Mouse (Mus musculus) frontal cortex, postnatal 14 days (tissue): ENCODE measurements around the gene Olfr393.

ENCODE experiments used
- DNase-seq, 2 experiments: peaks; one replicate each; pipeline ENCODE4 v3.0.0; 2022; ENCODE audit warnings: low spot score in 2 of 2

Olfr393 gene

DNA sequence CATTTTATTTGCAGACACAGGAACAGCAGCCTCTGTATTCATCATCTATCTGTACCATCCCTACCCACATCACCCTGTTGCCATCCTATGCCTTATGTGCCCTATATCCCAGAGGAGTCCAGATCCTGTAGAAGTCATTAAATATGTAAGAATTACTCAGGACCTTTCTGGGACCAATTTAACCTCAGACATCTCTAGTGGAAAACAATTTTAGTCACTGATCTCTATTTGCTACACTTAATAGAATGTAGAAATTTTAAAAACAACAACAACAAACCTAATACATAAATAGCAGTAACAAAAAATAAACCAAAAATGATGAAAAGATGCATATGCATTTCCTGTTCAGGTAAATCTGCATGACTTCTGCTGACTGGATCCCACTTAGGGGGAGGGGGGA lies at the start of gene Olfr393:
TSS of gene Olfr393 (minus strand) at position 101 of the 400 bp plus-strand sequence.
- no peak for DNase-seq

DNA sequence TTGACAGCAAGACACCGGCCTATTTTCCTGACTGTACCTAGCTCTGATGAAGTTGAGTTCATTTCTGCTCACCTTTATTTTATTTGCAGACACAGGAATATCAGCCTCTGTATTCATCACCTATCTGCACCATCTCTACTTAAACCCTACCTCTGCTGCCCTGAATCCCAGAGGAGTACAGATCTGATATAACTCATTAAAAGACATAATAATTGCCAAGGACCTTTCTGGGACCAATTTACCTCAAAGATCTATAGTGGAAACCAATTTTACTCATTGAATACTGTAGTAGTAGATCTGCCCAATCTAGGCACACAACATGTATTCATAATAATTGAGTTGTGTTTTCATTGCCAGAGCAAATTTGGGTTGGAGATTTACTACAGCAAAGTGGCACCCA lies 39.4 kb upstream of the Olfr393 start, which contains the start of gene Olfr394:
TSS of gene Olfr394 (minus strand) at position 101 of the 400 bp plus-strand sequence.
- no peak for DNase-seq

DNA sequence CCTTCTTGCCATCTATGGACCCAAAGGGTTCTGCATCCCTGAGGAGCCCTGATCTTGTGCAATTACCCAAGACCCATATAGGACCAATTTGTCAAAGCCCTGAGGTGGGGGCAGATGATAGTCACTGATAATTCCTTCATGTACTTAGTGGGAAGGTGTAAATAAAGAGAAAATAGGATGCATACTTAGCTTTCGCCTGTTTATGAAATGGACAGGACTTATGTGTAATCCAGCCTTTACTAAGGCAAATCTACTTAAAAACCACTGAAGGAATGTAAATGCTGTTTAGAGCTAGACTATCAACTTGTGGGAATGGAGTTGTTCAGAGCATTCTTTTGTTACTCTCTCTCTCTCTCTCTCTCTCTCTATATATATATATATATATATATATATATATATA lies 34.3 kb downstream of the Olfr393 start, which contains the start of gene Olfr392:
TSS of gene Olfr392 (minus strand) at position 101 of the 400 bp plus-strand sequence.
- no peak for DNase-seq

DNA sequence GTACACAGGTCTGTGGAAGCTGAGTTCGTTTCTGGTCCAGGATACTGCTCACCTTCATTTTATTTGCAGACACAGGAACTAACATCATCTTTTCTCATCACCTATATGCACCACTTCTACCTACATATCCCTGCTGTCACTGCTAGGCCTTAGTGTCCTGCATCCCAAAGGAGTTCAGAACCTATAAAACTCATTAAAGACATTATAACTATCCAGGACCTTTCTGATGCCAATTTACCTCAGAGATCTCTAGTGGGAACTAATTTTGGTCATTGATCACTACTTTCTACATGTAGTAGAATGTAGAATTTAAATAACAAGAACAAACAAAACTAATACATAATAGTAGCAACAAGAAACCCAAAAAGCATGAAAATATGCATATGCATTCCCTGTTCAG lies 48.3 kb downstream of the Olfr393 start, which contains the start of gene Olfr391-ps:
TSS of gene Olfr391-ps (minus strand) at position 101 of the 400 bp plus-strand sequence.
- DNase-seq: no peak
